Mouse (Mus musculus) right cerebral cortex, postnatal 10 days (tissue): ENCODE data around the gene E330017A01Rik.

Source experiments
- DNase-seq, 2 experiments: peaks; one replicate each; pipeline ENCODE4 v3.0.0; 2021; ENCODE audit warnings: low spot score in 2 of 2

Gene E330017A01Rik

GRCm38 (mm10) chr16:58600846-58601245 lies 37.7 kb downstream of the E330017A01Rik start:
- DNase-seq: no peak

- no peak for DNase-seq
These were observed 47.2 kb downstream of the E330017A01Rik start for GRCm38 (mm10) chr16:58591299-58591698.

DNA sequence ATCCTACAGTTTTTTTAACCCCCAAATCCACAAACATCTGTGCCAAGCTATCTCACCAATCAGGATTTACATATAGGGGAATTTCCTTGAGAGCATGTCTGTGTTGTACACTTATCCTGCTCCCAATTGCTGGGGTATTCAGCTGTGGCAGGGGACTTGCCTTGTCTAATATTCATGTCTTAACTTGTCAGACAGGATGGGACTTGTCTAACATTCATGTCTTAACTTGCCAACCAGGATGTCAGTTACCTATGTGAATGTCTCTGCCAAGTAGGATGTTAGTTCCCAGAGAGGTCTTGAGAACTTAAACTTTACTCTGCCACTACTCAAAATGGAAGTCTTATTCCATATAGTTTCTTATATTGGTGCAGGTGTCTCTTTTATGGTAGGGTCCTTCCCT lies 49.1 kb downstream of the E330017A01Rik start:
- DNase-seq: no peak
